Mouse (Mus musculus): ENCODE measurements at regions not wholly inside any gene's neighbourhood (a gene's known extent, or its start where the extent isn't known, plus 50 kb on each side); places are given as distances from the start of the nearest gene placed in this dataset.

DNA sequence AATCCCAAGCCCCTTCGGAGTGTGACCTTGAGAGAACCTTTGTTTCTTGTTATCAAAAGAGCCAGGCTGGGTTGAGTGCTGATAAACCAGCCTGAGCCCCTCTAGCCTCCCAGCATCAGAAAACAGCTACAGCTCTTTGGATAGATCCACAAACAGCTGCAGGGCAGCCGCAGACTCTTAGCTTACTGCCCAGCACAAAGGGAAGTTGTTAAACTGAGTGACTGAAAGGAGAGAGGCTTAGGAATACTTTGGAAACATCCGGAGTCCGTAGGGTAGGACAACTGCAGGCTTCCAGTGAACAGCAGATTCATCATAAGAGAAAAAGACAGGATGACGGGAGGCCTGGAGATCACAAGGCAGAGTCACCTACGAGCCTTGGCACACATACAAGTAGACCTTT, 166.9 kb upstream of the Tyw5 start:
- CTCF ChIA-PET: interaction anchor here (0.7 kb wide), 1 partner anchor 36 kb away, joined by 5 read pairs; no protein-coding TSS in a partner anchor

- CTCF ChIA-PET: no interaction called here
Measured at GRCm38 (mm10) chr1:57574530-57574929, 167.6 kb upstream of the Tyw5 start.

GRCm38 (mm10) chr1:57576066-57576753, 169.3 kb upstream of the Tyw5 start:
- CTCF ChIA-PET: no interaction called here

DNA sequence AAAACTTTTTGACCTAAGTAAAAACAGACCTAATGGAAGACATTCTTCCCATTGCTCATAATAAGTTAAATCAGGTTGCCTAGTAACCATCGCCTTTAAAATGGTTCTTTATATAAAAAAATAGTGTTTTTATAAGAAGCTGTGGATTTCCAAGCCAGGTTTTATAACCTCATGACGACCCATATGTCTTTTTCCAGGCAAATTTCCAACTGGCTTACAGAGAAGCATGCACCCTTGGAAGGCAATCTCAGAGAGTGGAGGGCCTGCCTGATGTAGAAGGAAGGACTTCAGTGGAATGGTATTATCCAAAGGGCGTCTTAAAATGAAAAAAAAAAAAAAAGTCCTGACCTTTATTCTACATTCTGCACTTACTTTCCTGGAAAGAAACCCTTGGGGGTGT, 172.2 kb upstream of the Tyw5 start:
- CTCF ChIA-PET: no interaction called here

DNA sequence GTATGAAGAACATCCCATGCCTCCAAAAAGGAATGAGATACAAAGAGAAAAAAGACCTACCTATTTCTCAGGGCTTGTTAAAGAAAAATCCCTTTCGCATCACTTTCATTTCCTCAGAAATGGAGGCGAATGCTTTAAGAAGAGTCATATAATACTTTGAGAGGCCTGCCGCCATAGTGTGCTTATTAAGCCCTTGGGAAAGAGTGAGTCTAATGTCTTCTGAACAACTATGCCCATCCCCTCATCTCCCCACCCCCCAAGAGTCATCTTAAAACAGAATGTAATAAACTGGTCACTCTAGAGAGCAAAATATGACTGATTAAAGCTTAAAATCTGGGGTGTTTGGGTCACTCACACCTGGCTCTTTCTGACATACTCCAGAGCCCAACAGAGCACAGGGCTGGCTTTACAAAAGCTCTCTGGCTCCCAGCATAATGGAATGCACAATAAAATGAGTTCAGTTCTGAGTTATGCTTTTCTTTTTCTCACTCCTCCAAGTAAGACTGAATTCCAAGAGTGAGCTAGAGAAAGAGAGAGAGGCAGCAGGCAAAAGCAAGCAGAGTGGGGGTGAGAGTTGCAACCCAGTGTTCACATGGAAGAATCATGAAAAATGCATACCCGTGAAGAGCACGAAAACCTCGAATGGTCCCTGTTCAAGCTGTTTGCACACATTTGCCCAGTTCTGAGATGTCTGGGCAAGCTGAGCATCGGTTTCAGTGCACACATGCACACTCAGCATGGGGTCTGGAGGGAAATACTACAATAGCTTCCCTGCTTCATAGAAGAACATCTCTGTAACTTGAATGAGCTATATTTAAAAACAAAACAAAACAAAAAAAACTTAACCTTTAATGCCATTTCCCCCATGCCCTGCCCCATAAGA, 180.0 kb upstream of the Spats2l start:
- CTCF ChIA-PET: no interaction called here

- CTCF ChIA-PET: no interaction called here
Measured at GRCm38 (mm10) chr1:57594815-57595214, 179.1 kb upstream of the Spats2l start.

DNA sequence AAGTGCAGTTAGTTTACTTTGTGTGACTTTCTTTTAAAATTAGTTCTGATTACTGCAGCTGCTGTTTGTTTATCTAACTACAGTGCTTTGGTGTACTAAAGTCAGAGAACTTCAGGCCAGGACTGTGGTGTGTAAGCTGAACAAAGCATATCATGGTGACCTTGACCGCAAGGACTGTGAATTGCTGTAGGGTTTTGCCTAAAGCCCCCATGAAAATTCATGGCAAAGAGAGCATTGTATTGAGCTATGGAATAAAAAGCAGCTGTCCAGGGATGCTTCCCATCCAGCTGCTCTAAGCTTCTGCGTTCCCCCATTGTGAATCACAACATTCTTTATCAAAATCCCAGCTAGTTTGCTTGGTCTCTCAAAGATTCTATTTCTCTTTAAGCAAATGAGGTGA, 173.0 kb upstream of the Spats2l start:
- CTCF ChIA-PET: no interaction called here

DNA sequence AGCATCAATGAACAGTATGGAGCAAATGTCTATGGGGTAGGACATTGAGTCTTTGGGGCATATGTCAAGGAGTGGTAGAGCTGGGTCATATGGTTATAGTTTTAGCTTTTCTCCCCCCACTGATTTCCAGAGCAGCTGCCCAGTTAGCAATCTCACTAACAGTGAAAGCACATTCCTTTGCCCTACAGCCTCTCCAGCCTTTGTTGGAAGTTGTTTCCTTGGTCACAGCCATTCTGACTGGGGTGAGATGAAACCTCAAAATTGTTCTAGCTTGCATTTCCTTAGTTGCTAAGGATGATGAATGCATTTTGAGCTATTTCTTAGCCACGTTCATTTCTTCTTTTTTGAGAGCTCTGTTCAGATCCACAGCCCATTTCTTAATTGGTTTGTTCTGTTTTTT, 168.4 kb upstream of the Spats2l start:
- CTCF ChIA-PET: no interaction called here

DNA sequence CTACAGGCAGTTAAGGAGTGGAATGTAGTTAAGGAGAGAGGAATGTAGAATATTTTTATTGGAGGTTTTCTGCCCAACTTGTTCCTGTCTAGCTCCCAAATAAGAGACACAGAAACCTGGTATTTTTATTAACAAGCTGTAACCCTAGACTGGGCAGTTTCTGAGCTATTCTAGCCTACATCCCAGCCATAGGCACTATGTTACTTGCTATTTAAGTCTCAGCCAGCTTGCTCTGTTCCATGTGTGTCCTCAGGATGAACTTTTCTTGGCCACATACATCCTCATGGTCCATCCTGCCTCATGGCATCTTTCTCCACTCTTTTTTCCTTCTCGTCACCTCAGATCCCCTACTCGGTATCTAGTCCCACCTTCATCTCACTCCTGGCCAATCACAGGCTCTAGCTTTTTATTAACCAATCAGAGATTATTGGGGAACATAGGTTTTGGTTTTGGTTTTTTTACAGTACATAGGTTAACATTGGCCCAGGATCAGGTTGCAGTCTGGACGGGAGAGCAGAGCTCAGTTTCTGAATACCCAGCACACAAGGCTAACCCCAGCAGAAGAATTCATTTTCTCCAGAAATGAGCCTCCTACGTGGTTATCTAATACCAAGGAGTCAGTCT, 167.8 kb upstream of the Spats2l start:
- CTCF ChIA-PET: no interaction called here

DNA sequence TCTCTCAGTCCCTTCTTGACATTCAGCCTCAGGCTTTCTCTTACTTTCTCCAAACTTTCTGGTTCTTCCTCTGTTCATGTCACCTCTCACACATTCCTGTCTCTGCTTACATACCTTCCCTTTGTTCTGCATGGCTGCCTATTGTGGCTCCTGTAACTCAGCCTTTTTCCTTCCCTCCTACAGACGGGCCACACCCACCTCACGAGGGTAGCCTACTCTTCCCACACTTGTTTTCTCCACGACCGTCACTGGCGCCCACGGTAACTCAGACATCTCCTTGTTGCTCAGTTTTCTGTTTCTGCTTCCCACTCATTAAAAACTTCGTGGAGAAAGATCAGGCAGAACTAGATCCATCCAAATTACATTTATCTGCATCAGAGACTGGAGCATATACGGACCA, 166.9 kb upstream of the Spats2l start:
- CTCF ChIA-PET: no interaction called here

GRCm38 (mm10) chr1:57607626-57608422, 166.1 kb upstream of the Spats2l start:
- CTCF ChIA-PET: interaction anchor here (0.6 kb wide), 2 partner anchors 43 to 178 kb away, joined by 3 read pairs; no protein-coding TSS in a partner anchor

- CTCF ChIA-PET: interaction anchor here (0.6 kb wide), 1 partner anchor 178 kb away, joined by 3 read pairs; no protein-coding TSS in a partner anchor
Measured at GRCm38 (mm10) chr1:57608423-57608679, 165.6 kb upstream of the Spats2l start.

- CTCF ChIA-PET: no interaction called here
Measured at GRCm38 (mm10) chr1:57609307-57609706, 164.7 kb upstream of the Spats2l start.

GRCm38 (mm10) chr1:57612171-57612570, 161.8 kb upstream of the Spats2l start:
- CTCF ChIA-PET: no interaction called here

GRCm38 (mm10) chr1:57612931-57613804, 160.8 kb upstream of the Spats2l start:
- CTCF ChIA-PET: no interaction called here

DNA sequence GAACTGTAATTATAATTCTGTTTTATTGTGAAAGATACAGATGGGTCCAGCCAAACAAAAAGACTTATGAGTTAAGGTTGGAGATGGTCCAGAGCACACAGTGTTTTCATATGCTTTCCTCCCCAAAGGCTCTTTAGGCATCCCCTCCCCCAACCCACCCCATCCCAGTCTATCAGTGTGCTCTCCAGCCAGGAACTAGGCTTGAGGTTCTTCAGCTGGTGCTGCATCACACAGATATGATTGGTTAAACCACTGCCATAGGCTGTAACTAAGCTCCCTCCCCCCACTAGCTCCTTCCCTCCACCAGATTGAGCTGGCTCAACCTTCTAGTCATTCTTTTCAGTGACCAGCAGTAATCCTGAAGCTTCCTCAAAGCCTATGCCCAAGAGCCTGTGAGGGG, 158.8 kb upstream of the Spats2l start:
- CTCF ChIA-PET: no interaction called here

- CTCF ChIA-PET: no interaction called here
Measured at GRCm38 (mm10) chr1:57617316-57617715, 156.6 kb upstream of the Spats2l start.

GRCm38 (mm10) chr1:57622561-57622960, 151.4 kb upstream of the Spats2l start:
- CTCF ChIA-PET: no interaction called here

- CTCF ChIA-PET: no interaction called here
Measured at GRCm38 (mm10) chr1:57633986-57634385, 140.0 kb upstream of the Spats2l start.

DNA sequence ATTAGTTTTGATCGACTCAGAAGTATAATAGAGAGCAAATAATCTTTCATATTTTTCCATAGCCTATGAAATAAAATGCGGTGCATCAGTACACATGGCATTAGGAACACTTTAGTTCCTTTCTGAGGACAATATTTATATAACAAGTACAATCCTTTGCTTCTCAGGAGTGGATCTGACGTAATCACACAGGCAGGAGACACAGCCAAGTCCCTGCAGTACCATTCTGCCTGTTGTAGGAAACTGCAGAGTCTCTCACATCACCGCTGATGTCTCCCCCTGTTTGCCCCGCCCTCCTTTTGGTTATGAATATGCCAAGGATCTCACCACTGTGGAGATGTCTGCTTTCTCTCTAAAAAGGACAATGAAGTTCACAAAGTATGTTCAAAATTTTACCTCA, 131.8 kb upstream of the Spats2l start:
- CTCF ChIA-PET: no interaction called here

GRCm38 (mm10) chr1:57643466-57644097, 130.4 kb upstream of the Spats2l start:
- CTCF ChIA-PET: no interaction called here
